Mouse (Mus musculus): ENCODE data around the gene Olfr1044.
"Not testable (repeated sequence)": the region's sequence is repeated elsewhere in the genome, so short reads cannot be mapped to it uniquely, and the experiment has no call there.

The Olfr1044 gene

GRCm38 (mm10) chr2:86177720-86178119, at the start of gene Olfr1044:
Gene Olfr1044, minus strand, starts transcription at chr2:86177820.
- no peak for DNase-seq

- DNase-seq: no peak
Measured at GRCm38 (mm10) chr2:86219214-86219613, 41.6 kb upstream of the Olfr1044 start, which contains the start of gene Olfr1046. Gene Olfr1046, minus strand, starts transcription at chr2:86219314.

- no peak for DNase-seq
Measured at GRCm38 (mm10) chr2:86202909-86203308, 25.3 kb upstream of the Olfr1044 start, which contains the start of gene Olfr1045. Gene Olfr1045, minus strand, starts transcription at chr2:86203009.

GRCm38 (mm10) chr2:86195863-86196262, 18.2 kb upstream of the Olfr1044 start:
- no peak for DNase-seq

GRCm38 (mm10) chr2:86185583-86185982, 8.0 kb upstream of the Olfr1044 start, which contains the start of gene Olfr52:
Gene Olfr52, minus strand, starts transcription at chr2:86185683.
- no peak for DNase-seq

- no peak for DNase-seq
Measured at GRCm38 (mm10) chr2:86179950-86180349, 2.3 kb upstream of the Olfr1044 start.

- DNase-seq: not testable (repeated sequence)
Measured at GRCm38 (mm10) chr2:86175422-86175821, 2.2 kb downstream of the Olfr1044 start.

GRCm38 (mm10) chr2:86167422-86167821, 10.2 kb downstream of the Olfr1044 start, which contains the start of gene Olfr1043:
Gene Olfr1043, minus strand, starts transcription at chr2:86167522.
- DNase-seq: no peak

GRCm38 (mm10) chr2:86161738-86162137, 15.9 kb downstream of the Olfr1044 start, which contains the start of gene Olfr1042:
Gene Olfr1042, minus strand, starts transcription at chr2:86161838.
- no peak for DNase-seq

- DNase-seq: no peak
Measured at GRCm38 (mm10) chr2:86146632-86147031, 31.0 kb downstream of the Olfr1044 start, which contains the start of gene Olfr1040. Gene Olfr1040, minus strand, starts transcription at chr2:86146732.

GRCm38 (mm10) chr2:86135828-86136227, 41.8 kb downstream of the Olfr1044 start, which contains the start of gene Olfr1039:
Gene Olfr1039, minus strand, starts transcription at chr2:86135928.
- DNase-seq: no peak
